Mouse (Mus musculus) gastrocnemius, adult 2 months (tissue): ENCODE data around the gene Mfsd4a. TPM values are rescaled to one million over a fixed set of nuclear protein-coding genes. Genes with fewer than 3 reads are reported as not detected.
A peak's percentile ranks its signal among the peaks of the same experiment; 100 is the strongest.

Source experiments
- DNase-seq: peaks from one replicate; pipeline ENCODE4 v3.0.0; 2022
- H3K27ac ChIP-seq: fragments of 200-600 bp; 2 replicates; pipeline ENCODE4 v1.8.1; 2022; ENCODE audit warnings: mild to moderate bottlenecking
- H3K4me3 ChIP-seq: fragments of 200-600 bp; 2 replicates; pipeline ENCODE4 v1.8.1; 2022; ENCODE audit warnings: mild to moderate bottlenecking, moderate library complexity
- CTCF ChIP-seq: fragments of 200-600 bp; IDR thresholded peaks from 2 replicates; pipeline ENCODE4 v1.8.1; 2022; ENCODE audit warnings: antibody characterized with exemption, mild to moderate bottlenecking, moderate library complexity
- intact Hi-C: fragments of 180-260 bp; cut with DNase I; formaldehyde crosslinking; loops from one replicate; pipeline ENCODE4 v1.15.1; 2025
- total RNA-seq, 2 experiments: library from RNA; stranded (reverse); gene quantifications; 2 replicates each; pipeline ENCODE4 v1.2.3; 2021

Gene Mfsd4a
- total RNA-seq, 2 experiments from 2014 or later: 4.4 to 9.8 TPM

- peak; percentile 56 for DNase-seq
- no peak overlapping the region for H3K4me3 ChIP-seq
- H3K27ac ChIP-seq: peak overlapping the region; percentile 68
- intact Hi-C loops: no loop called here
- no peak for TF ChIP-seq CTCF
These were observed 5.9 kb downstream of the Mfsd4a start for GRCm38 (mm10) chr1:132061750-132062541.

- DNase-seq: no peak
- H3K4me3 ChIP-seq: no peak overlapping the region
- intact Hi-C loops: no loop called here
- TF ChIP-seq CTCF: no peak
- peak overlapping the region; percentile 83 for H3K27ac ChIP-seq
These were observed 7.7 kb downstream of the Mfsd4a start for GRCm38 (mm10) chr1:132060036-132060769.

DNA sequence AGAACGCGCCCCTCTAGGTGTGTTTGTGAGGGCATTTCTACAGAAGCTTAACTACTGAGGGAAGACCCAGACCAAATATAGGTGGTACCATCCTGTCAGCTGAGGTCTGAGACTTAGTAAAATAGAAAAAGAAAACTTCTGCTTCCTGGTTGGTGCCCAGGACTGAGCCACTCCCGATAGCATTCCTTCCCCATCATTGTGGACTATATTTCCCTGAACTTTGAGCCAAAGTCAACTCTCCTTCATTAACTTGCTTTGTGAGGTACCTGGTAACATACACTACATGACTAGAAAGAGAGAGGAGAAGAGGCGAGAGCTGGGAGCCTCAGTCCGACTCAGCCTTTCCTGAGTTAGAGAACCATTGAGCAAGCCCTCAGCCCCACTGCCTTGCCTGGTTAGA lies 9.3 kb downstream of the Mfsd4a start:
- intact Hi-C loops: no loop called here
- H3K27ac ChIP-seq: peak overlapping the region; percentile 83
- TF ChIP-seq CTCF: no peak
- no peak for DNase-seq
- H3K4me3 ChIP-seq: no peak overlapping the region

DNA sequence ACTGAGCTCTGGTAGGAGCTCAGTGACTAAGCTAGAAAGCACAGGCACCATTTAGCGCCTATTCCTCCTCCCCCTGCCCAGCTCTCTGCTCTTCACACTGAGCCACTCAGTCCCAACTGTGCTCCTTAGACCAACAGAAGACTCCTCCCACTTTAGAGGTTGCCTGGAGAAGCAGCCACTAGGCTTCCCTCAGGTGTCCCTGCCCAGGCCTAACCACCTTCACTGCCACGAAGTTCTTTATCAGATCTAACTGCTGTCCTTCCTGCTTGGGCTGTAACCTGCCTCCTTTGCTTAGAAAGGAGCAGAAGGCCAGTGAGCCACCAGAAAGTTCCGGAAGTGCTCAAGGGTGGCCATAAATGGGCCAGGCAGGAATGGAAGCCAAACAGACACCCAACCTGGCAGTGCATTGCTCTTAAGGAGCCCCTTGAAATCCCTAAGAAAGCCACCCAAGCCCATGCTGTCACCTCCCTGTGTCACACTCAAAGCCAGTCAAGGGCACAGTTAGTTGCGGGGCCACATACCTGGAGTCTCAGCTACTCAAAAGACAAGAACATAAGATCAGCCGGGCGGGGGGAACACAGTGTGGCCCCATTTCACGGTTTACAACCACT lies 12.7 kb downstream of the Mfsd4a start:
- Histone ChIP-seq H3K27ac (no peak overlapping the region), H3K4me3 (no peak overlapping the region)
- intact Hi-C loops: no loop called here
- no peak for DNase-seq
- no peak for TF ChIP-seq CTCF

- Histone ChIP-seq H3K4me3 (no peak overlapping the region), H3K27ac (no peak overlapping the region)
- TF ChIP-seq CTCF: no peak
- intact Hi-C loops: no loop called here
- no peak for DNase-seq
These were observed 13.5 kb downstream of the Mfsd4a start for GRCm38 (mm10) chr1:132054387-132054786.

- no peak for TF ChIP-seq CTCF
- intact Hi-C loops: no loop called here
- H3K27ac ChIP-seq: no peak overlapping the region
- H3K4me3 ChIP-seq: no peak overlapping the region
- DNase-seq: peak; percentile 66
These were observed 16.1 kb downstream of the Mfsd4a start for GRCm38 (mm10) chr1:132051746-132052145.

- Histone ChIP-seq H3K27ac (no peak overlapping the region), H3K4me3 (no peak overlapping the region)
- TF ChIP-seq CTCF: peak; percentile 91; the same call in 1 of the 2 replicates
- intact Hi-C loops: loop anchor here (5.0 kb wide), 1 partner anchor 71 kb away; no protein-coding TSS in a partner anchor
- DNase-seq: peak; percentile 77
These were observed 21.6 kb downstream of the Mfsd4a start for GRCm38 (mm10) chr1:132046143-132046735.

- no peak for DNase-seq
- intact Hi-C loops: no loop called here
- no peak for TF ChIP-seq CTCF
- H3K27ac ChIP-seq: no peak overlapping the region
- H3K4me3 ChIP-seq: no peak overlapping the region
These were observed 24.1 kb downstream of the Mfsd4a start for GRCm38 (mm10) chr1:132043759-132044158.

GRCm38 (mm10) chr1:132040201-132040621 lies 27.7 kb downstream of the Mfsd4a start:
- Histone ChIP-seq H3K27ac (peak overlapping the region; percentile 73), H3K4me3 (0 out of 2 replicates have a peak overlapping the region, but pooled peaks have one; percentile 13)
- no peak for TF ChIP-seq CTCF
- intact Hi-C loops: no loop called here
- DNase-seq: no peak

GRCm38 (mm10) chr1:132038753-132039152 lies 29.1 kb downstream of the Mfsd4a start:
- no peak overlapping the region for H3K4me3 ChIP-seq
- H3K27ac ChIP-seq: no peak overlapping the region
- intact Hi-C loops: no loop called here
- TF ChIP-seq CTCF: no peak
- DNase-seq: no peak

DNA sequence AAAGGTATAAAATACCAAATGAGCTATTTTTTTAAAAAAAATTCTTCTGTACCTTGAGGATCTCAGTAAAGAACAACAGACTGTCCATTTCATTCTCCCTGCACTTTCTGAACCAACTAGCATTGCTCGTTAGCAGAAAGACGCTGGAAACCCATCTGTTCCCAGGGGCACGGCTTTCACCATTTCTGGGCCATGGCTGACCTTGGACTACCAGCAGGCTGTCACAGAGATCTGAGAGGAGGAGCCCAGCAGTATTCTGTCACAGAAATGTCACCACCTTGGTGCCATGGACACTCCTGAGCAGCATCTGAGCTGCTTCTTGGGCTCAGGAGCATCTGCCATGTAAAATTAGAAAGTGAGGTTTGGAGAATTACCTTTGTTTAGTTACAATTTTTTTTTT lies 30.1 kb downstream of the Mfsd4a start:
- DNase-seq: no peak
- H3K27ac ChIP-seq: no peak overlapping the region
- no peak overlapping the region for H3K4me3 ChIP-seq
- intact Hi-C loops: no loop called here
- no peak for TF ChIP-seq CTCF

DNA sequence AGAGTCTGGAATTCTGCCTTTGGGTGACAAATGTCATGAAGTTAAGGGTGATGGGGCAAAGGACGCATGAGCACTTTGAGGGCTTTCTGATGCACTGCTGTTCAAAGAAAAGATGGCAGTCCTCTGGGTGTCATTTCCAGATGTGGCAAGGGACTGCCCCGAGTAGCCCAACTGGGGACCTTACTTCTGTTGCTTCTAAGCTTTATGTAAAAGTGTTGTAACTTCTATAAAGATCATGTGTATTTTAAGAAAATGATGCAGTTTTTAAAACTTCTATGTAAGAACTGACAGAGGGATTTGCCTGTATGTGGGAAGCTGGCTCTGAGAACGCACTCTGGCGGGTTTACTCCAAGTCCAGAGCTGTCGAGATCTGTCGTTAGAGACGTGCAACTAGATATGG lies 35.7 kb downstream of the Mfsd4a start:
- Histone ChIP-seq H3K4me3 (no peak overlapping the region), H3K27ac (no peak overlapping the region)
- TF ChIP-seq CTCF: no peak
- DNase-seq: no peak
- intact Hi-C loops: no loop called here

- DNase-seq: no peak
- no peak overlapping the region for H3K27ac ChIP-seq
- H3K4me3 ChIP-seq: no peak overlapping the region
- TF ChIP-seq CTCF: peak; percentile 60
- intact Hi-C loops: no loop called here
These were observed 37.3 kb downstream of the Mfsd4a start for GRCm38 (mm10) chr1:132030574-132030973.
